Mouse (Mus musculus) MEL (cell line): ENCODE data around the gene Usp54. TPM values are rescaled to one million over a fixed set of nuclear protein-coding genes. Genes with fewer than 3 reads are reported as not detected.

Experiments
- DNase-seq: peaks from one replicate; pipeline ENCODE4 v3.0.0; 2011; ENCODE audit warnings: low read depth, low spot score
- H3K27ac ChIP-seq: 2 replicates; pipeline ENCODE4 v1.5.1; 2012; ENCODE audit warnings: low read depth, mild to moderate bottlenecking, control low read depth, low read length, moderate library complexity; ENCODE audit not compliant: control insufficient read depth
- H3K27me3 ChIP-seq, 2 experiments: fragments of 150-350 bp in 1 of 2; sonication (generic) in 1 of 2; 2 replicates each; pipeline ENCODE4 v1.6.1; 2012; ENCODE audit warnings: low read length in 2 of 2, mild to moderate bottlenecking in 2 of 2, improper control_type of control experiment in 1 of 2, moderate library complexity in 1 of 2; ENCODE audit not compliant: insufficient read depth in 2 of 2, control insufficient read depth in 1 of 2
- H3K36me3 ChIP-seq, 2 experiments: 2 replicates each; pipeline ENCODE4 v1.6.1; 2012 to 2014; ENCODE audit warnings: low read length in 2 of 2, improper control_type of control experiment in 1 of 2, inconsistent platforms in 1 of 2, mild to moderate bottlenecking in 1 of 2; ENCODE audit not compliant: insufficient read depth in 2 of 2, control insufficient read depth in 1 of 2
- H3K4me1 ChIP-seq, 2 experiments: fragments of 150-350 bp in 1 of 2; sonication (generic) in 1 of 2; 2 replicates each; pipeline ENCODE4 v1.6.1; 2012; ENCODE audit warnings: low read length in 2 of 2, improper control_type of control experiment in 1 of 2, mild to moderate bottlenecking in 1 of 2; ENCODE audit not compliant: insufficient read depth in 2 of 2, control insufficient read depth in 1 of 2
- H3K4me3 ChIP-seq, 2 experiments: fragments of 150-350 bp in 1 of 2; sonication (generic) in 1 of 2; 2 replicates each; pipeline ENCODE4 v1.5.1; 2012; ENCODE audit warnings: low read depth in 2 of 2, low read length in 2 of 2, mild to moderate bottlenecking in 2 of 2, moderate library complexity in 2 of 2, control low read depth in 1 of 2, improper control_type of control experiment in 1 of 2; ENCODE audit not compliant: control insufficient read depth in 1 of 2, insufficient read depth in 1 of 2
- H3K79me2 ChIP-seq: 2 replicates; pipeline ENCODE4 v1.6.1; 2012; ENCODE audit warnings: mild to moderate bottlenecking, low read length, moderate library complexity; ENCODE audit not compliant: control insufficient read depth, poor library complexity, insufficient read depth
- H3K9ac ChIP-seq: 2 replicates; pipeline ENCODE4 v1.6.1; 2012; ENCODE audit warnings: low read depth, mild to moderate bottlenecking, control low read depth, low read length, moderate library complexity; ENCODE audit not compliant: control insufficient read depth, poor library complexity, severe bottlenecking
- H3K9me3 ChIP-seq: fragments of 150-350 bp; sonication (generic); replicated peaks from 2 replicates; pipeline ENCODE4 v1.6.1; 2012; ENCODE audit warnings: mild to moderate bottlenecking, low read length, improper control_type of control experiment, moderate library complexity; ENCODE audit not compliant: insufficient read depth
- BHLHE40 ChIP-seq: IDR thresholded peaks from 2 replicates; pipeline ENCODE4 v1.6.1; 2012; ENCODE audit warnings: low read depth, mild to moderate bottlenecking, inconsistent platforms, low read length, improper control_type of control experiment, borderline replicate concordance
- CHD1 ChIP-seq: IDR thresholded peaks from 2 replicates; pipeline ENCODE4 v1.6.1; 2012; ENCODE audit warnings: low read depth, mild to moderate bottlenecking, inconsistent platforms, low read length, improper control_type of control experiment
- CHD2 ChIP-seq: IDR thresholded peaks from 2 replicates; pipeline ENCODE4 v1.6.1; 2011; ENCODE audit warnings: low read length, improper control_type of control experiment
- CTCF ChIP-seq, 3 experiments: IDR thresholded peaks in 2 of 3; conservative IDR thresholded peaks in 1 of 3; 2 replicates each; pipeline ENCODE4 v1.5.1; 2011 to 2012; ENCODE audit warnings: low read length in 3 of 3, low read depth in 2 of 3, mild to moderate bottlenecking in 2 of 3, improper control_type of control experiment in 1 of 3, inconsistent platforms in 1 of 3, mixed read lengths in 1 of 3, moderate library complexity in 1 of 3; ENCODE audit not compliant: control insufficient read depth in 1 of 3, insufficient read depth in 1 of 3, poor library complexity in 1 of 3, severe bottlenecking in 1 of 3
- ELF1 ChIP-seq: IDR thresholded peaks from 2 replicates; pipeline ENCODE4 v1.6.1; 2014; ENCODE audit warnings: low read depth, mild to moderate bottlenecking, inconsistent platforms, low read length, improper control_type of control experiment, moderate library complexity
- EP300 ChIP-seq, 2 experiments: IDR thresholded peaks; 2 replicates each; pipeline ENCODE4 v1.6.1; 2011; ENCODE audit warnings: improper control_type of control experiment in 2 of 2, low read length in 2 of 2, low read depth in 1 of 2, mild to moderate bottlenecking in 1 of 2
- ETS1 ChIP-seq: IDR thresholded peaks from 2 replicates; pipeline ENCODE4 v1.6.1; 2012; ENCODE audit warnings: low read depth, mild to moderate bottlenecking, inconsistent platforms, low read length, improper control_type of control experiment, moderate library complexity
- GABPA ChIP-seq: IDR thresholded peaks from 2 replicates; pipeline ENCODE4 v1.6.1; 2012; ENCODE audit warnings: low read depth, mild to moderate bottlenecking, inconsistent platforms, low read length, improper control_type of control experiment, moderate library complexity
- GATA1 ChIP-seq: IDR thresholded peaks from 2 replicates; pipeline ENCODE4 v1.6.1; 2011; ENCODE audit warnings: low read depth, low read length, improper control_type of control experiment
- HCFC1 ChIP-seq: IDR thresholded peaks from 2 replicates; pipeline ENCODE4 v1.6.1; 2012; ENCODE audit warnings: low read depth, mild to moderate bottlenecking, inconsistent platforms, low read length, improper control_type of control experiment, moderate library complexity
- JUND ChIP-seq: IDR thresholded peaks from 2 replicates; pipeline ENCODE4 v1.6.1; 2011; ENCODE audit warnings: low read depth, mild to moderate bottlenecking, improper control_type of control experiment, low read length
- MAFK ChIP-seq: IDR thresholded peaks from 2 replicates; pipeline ENCODE4 v1.6.1; 2011; ENCODE audit warnings: low read depth, mild to moderate bottlenecking, low read length, improper control_type of control experiment, borderline replicate concordance
- MEF2A ChIP-seq: IDR thresholded peaks from 2 replicates; pipeline ENCODE4 v1.6.1; 2014; ENCODE audit warnings: low read depth, mild to moderate bottlenecking, inconsistent platforms, low read length, improper control_type of control experiment; ENCODE audit not compliant: poor library complexity, insufficient replicate concordance, severe bottlenecking; ENCODE audit errors: extremely low read depth
- MXI1 ChIP-seq: IDR thresholded peaks from 2 replicates; pipeline ENCODE4 v1.6.1; 2011; ENCODE audit warnings: mild to moderate bottlenecking, low read depth, low read length, improper control_type of control experiment
- MYB ChIP-seq: IDR thresholded peaks from 2 replicates; pipeline ENCODE4 v1.6.1; 2011; ENCODE audit warnings: mild to moderate bottlenecking, low read depth, low read length, improper control_type of control experiment
- MYC ChIP-seq: IDR thresholded peaks from 2 replicates; pipeline ENCODE4 v1.6.1; 2011; ENCODE audit warnings: low read depth, mild to moderate bottlenecking, low read length, improper control_type of control experiment, moderate library complexity
- NELFE ChIP-seq: IDR thresholded peaks from 2 replicates; pipeline ENCODE4 v1.6.1; 2011; ENCODE audit warnings: low read depth, low read length, improper control_type of control experiment
- NRF1 ChIP-seq: IDR thresholded peaks from 2 replicates; pipeline ENCODE4 v1.6.1; 2014; ENCODE audit warnings: low read depth, mild to moderate bottlenecking, inconsistent platforms, low read length, improper control_type of control experiment, moderate library complexity; ENCODE audit not compliant: poor library complexity, insufficient read depth, severe bottlenecking
- POLR2A ChIP-seq, 2 experiments: IDR thresholded peaks; 2 replicates each; pipeline ENCODE4 v1.6.1; 2011 to 2012; ENCODE audit warnings: low read length in 2 of 2, mild to moderate bottlenecking in 2 of 2, control low read depth in 1 of 2, improper control_type of control experiment in 1 of 2, low read depth in 1 of 2, moderate library complexity in 1 of 2; ENCODE audit not compliant: control insufficient read depth in 1 of 2, insufficient read depth in 1 of 2, poor library complexity in 1 of 2
- POLR2AphosphoS2 ChIP-seq: IDR thresholded peaks from 2 replicates; pipeline ENCODE4 v1.6.1; 2011; ENCODE audit warnings: low read length, improper control_type of control experiment
- POLR2AphosphoS5 ChIP-seq: IDR thresholded peaks from 2 replicates; pipeline ENCODE4 v1.6.1; 2012; ENCODE audit warnings: low read depth, borderline replicate concordance, mild to moderate bottlenecking, inconsistent platforms, low read length, moderate library complexity, mixed read lengths
- RAD21 ChIP-seq: IDR thresholded peaks from 2 replicates; pipeline ENCODE4 v1.6.1; 2011; ENCODE audit warnings: mild to moderate bottlenecking, low read depth, low read length, improper control_type of control experiment
- RCOR1 ChIP-seq: IDR thresholded peaks from 2 replicates; pipeline ENCODE4 v1.6.1; 2012; ENCODE audit warnings: low read depth, mild to moderate bottlenecking, inconsistent platforms, low read length, improper control_type of control experiment
- SIN3A ChIP-seq: IDR thresholded peaks from 2 replicates; pipeline ENCODE4 v1.6.1; 2012; ENCODE audit warnings: low read length, improper control_type of control experiment, inconsistent platforms
- SMC3 ChIP-seq: IDR thresholded peaks from 2 replicates; pipeline ENCODE4 v1.6.1; 2011; ENCODE audit warnings: low read depth, low read length, improper control_type of control experiment
- TAL1 ChIP-seq: IDR thresholded peaks from 2 replicates; pipeline ENCODE4 v1.6.1; 2012; ENCODE audit warnings: mild to moderate bottlenecking, inconsistent platforms, low read length, moderate library complexity, mixed read lengths
- TBP ChIP-seq: IDR thresholded peaks from 2 replicates; pipeline ENCODE4 v1.8.0; 2011; ENCODE audit warnings: low read depth, low read length, improper control_type of control experiment
- TCF12 ChIP-seq: IDR thresholded peaks from 2 replicates; pipeline ENCODE4 v1.6.1; 2014; ENCODE audit warnings: low read depth, mild to moderate bottlenecking, inconsistent platforms, low read length, improper control_type of control experiment, moderate library complexity
- UBTF ChIP-seq: IDR thresholded peaks from 2 replicates; pipeline ENCODE4 v1.6.1; 2012; ENCODE audit warnings: low read depth, mild to moderate bottlenecking, inconsistent platforms, low read length, improper control_type of control experiment, moderate library complexity, borderline replicate concordance; ENCODE audit not compliant: insufficient read depth
- USF1 ChIP-seq: IDR thresholded peaks from 2 replicates; pipeline ENCODE4 v1.6.1; 2014; ENCODE audit warnings: low read depth, mild to moderate bottlenecking, inconsistent platforms, low read length, improper control_type of control experiment, moderate library complexity
- USF2 ChIP-seq, 2 experiments: IDR thresholded peaks; 2 replicates each; pipeline ENCODE4 v1.6.1; 2011 to 2012; ENCODE audit warnings: improper control_type of control experiment in 2 of 2, low read length in 2 of 2, borderline replicate concordance in 1 of 2, inconsistent platforms in 1 of 2, low read depth in 1 of 2, mild to moderate bottlenecking in 1 of 2; ENCODE audit not compliant: insufficient read depth in 1 of 2
- ZC3H11A ChIP-seq: IDR thresholded peaks from 2 replicates; pipeline ENCODE4 v1.6.1; 2012; ENCODE audit warnings: low read depth, mild to moderate bottlenecking, inconsistent platforms, low read length, improper control_type of control experiment
- ZMIZ1 ChIP-seq: IDR thresholded peaks from 2 replicates; pipeline ENCODE4 v1.6.1; 2012; ENCODE audit warnings: low read depth, mild to moderate bottlenecking, inconsistent platforms, low read length, improper control_type of control experiment, moderate library complexity
- polyA plus RNA-seq, 2 experiments: library from polyadenylated mRNA; stranded (reverse) in 1 of 2; unstranded in 1 of 2; fragments of >175 nt in 1 of 2; fragments of >200 nt in 1 of 2; gene quantifications; 2 replicates each; pipeline versions ENCODE4 v1.2.1 to v1.2.4; 2012; ENCODE audit warnings: low replicate concordance in 2 of 2, low read depth in 1 of 2; ENCODE audit not compliant: insufficient read length in 2 of 2, insufficient read depth in 1 of 2, missing spikeins in 1 of 2
- total RNA-seq: library from RNA; depleted of rRNA; stranded (reverse); fragments of 300-350 nt; gene quantifications from 2 replicates; pipeline ENCODE4 v1.2.3, GENCODE M21; 2012

Gene Usp54
- total and polyA plus RNA-seq, 3 experiments, result 1.5 to 2.6 TPM; not detected in 1

- TF ChIP-seq SIN3A (peak; percentile 58), CHD1 (no peak), RCOR1 (no peak), MXI1 (peak; percentile 64), ETS1 (no peak), ELF1 (no peak), MAFK (no peak), CHD2 (no peak; the same call in 1 of the 2 replicates), NELFE (no peak; the same call in 1 of the 2 replicates), POLR2AphosphoS5 (no peak)
These were observed 794 bp downstream of the Usp54 start (continued) for GRCm38 (mm10) chr14:20639918-20640619.

- peaks cover 13% of the 10 kb centered on the region for H3K79me2 ChIP-seq
- DNase-seq, result peak; percentile 68
- H3K27ac ChIP-seq, result no peak overlapping the region
- H3K9me3 ChIP-seq, result no peaks in the 10 kb centered on the region
- no peaks in the 10 kb centered on the region for H3K27me3 ChIP-seq
- H3K9ac ChIP-seq, result no peak overlapping the region
- no peak overlapping the region for H3K4me3 ChIP-seq
- peaks cover 0 to 14% of the 10 kb centered on the region in 2 experiments; a peak in 2 of 4 replicates for H3K36me3 ChIP-seq
- H3K4me1 ChIP-seq, result peaks cover 2 to 9% of the 10 kb centered on the region in 2 experiments; a peak in 3 of 4 replicates
- 0 out of 2 replicates have a peak, but pooled peaks have one; percentile 18 for TF ChIP-seq SIN3A
- no peak for TF ChIP-seq CTCF (IDR thresholded peaks at IDR 0.05 in 2 of 3, conservative IDR thresholded peaks at IDR 0.05 in 1 of 3; ENCODE audit: control insufficient read depth in 1 of 3, insufficient read depth in 1 of 3, low read depth in 2 of 3, low read length in 3 of 3, poor library complexity in 1 of 3, severe bottlenecking in 1 of 3)
- TF ChIP-seq POLR2AphosphoS2, result no peak
- peak; percentile 99 for TF ChIP-seq TBP
- TF ChIP-seq BHLHE40, result no peak
- no peak for TF ChIP-seq JUND
- TF ChIP-seq USF1, result no peak
- no peak for TF ChIP-seq ZMIZ1
- TF ChIP-seq TAL1, result no peak
- no peak for TF ChIP-seq MEF2A
- TF ChIP-seq NELFE, result no peak
- TF ChIP-seq POLR2A (IDR thresholded peaks at IDR 0.05; ENCODE audit: control insufficient read depth in 1 of 2, insufficient read depth in 1 of 2, low read depth in 1 of 2, low read length in 2 of 2, poor library complexity in 1 of 2), result 0 out of 4 replicates have a peak, but pooled peaks of 1 of the 2 experiments have one; percentile 20
- TF ChIP-seq HCFC1, result no peak
- no peak for TF ChIP-seq RAD21
- peak; percentile 66; the same call in 1 of the 2 replicates for TF ChIP-seq MYC
- no peak for TF ChIP-seq UBTF
- no peak for TF ChIP-seq RCOR1
- no peak for TF ChIP-seq MYB
- TF ChIP-seq CHD2, result no peak
- no peak for TF ChIP-seq EP300 (IDR thresholded peaks at IDR 0.05; ENCODE audit: low read depth in 1 of 2, low read length in 2 of 2)
- TF ChIP-seq MXI1, result peak; percentile 43; the same call in 1 of the 2 replicates
- TF ChIP-seq MAFK, result peak; percentile 76
- no peak for TF ChIP-seq GATA1
- no peak for TF ChIP-seq TCF12
- no peak for TF ChIP-seq SMC3
- TF ChIP-seq GABPA, result no peak
- no peak for TF ChIP-seq ZC3H11A
- no peak for TF ChIP-seq NRF1
- no peak for TF ChIP-seq USF2 (IDR thresholded peaks at IDR 0.05; ENCODE audit: borderline replicate concordance in 1 of 2, insufficient read depth in 1 of 2, low read depth in 1 of 2, low read length in 2 of 2)
- no peak for TF ChIP-seq CHD1
These were observed 2.2 kb downstream of the Usp54 start for GRCm38 (mm10) chr14:20638702-20639101.
